Mouse (Mus musculus) liver, embryonic 15.5 days (tissue): Measurements from ENCODE around the gene Tpm4. TPM values are rescaled to one million over a fixed set of nuclear protein-coding genes. Genes with fewer than 3 reads are reported as not detected.
A peak's percentile ranks its signal among the peaks of the same experiment; 100 is the strongest.

Source experiments
- ATAC-seq: fragments of 200-750 bp; cut with Nextera tagmentation; 2 replicates; pipeline ENCODE4 v1.8.0; 2017; ENCODE audit warnings: moderate number of reproducible peaks, mild to moderate bottlenecking, moderate library complexity; ENCODE audit not compliant: insufficient read depth
- H3K27ac ChIP-seq: fragments of 300-500 bp; sonication (generic); replicated peaks from 2 replicates; pipeline ENCODE4 v1.5.1; 2015; ENCODE audit warnings: mild to moderate bottlenecking, inconsistent platforms
- H3K27me3 ChIP-seq: fragments of 300-500 bp; sonication (generic); 2 replicates; pipeline ENCODE4 v1.6.1; 2015; ENCODE audit warnings: mild to moderate bottlenecking, inconsistent platforms
- H3K36me3 ChIP-seq: fragments of 300-500 bp; sonication (generic); replicated peaks from 2 replicates; pipeline ENCODE4 v1.6.1; 2015; ENCODE audit warnings: moderate library complexity, mild to moderate bottlenecking, inconsistent platforms
- H3K4me1 ChIP-seq: fragments of 300-500 bp; sonication (generic); replicated peaks from 2 replicates; pipeline ENCODE4 v1.6.1; 2015; ENCODE audit warnings: inconsistent platforms
- H3K4me2 ChIP-seq: fragments of 300-500 bp; sonication (generic); 2 replicates; pipeline ENCODE4 v1.6.1; 2015; ENCODE audit warnings: moderate library complexity, mild to moderate bottlenecking, inconsistent platforms
- H3K4me3 ChIP-seq: fragments of 300-500 bp; sonication (generic); replicated peaks from 2 replicates; pipeline ENCODE4 v1.5.1; 2015; ENCODE audit warnings: mild to moderate bottlenecking, inconsistent platforms
- H3K9ac ChIP-seq: fragments of 300-500 bp; sonication (generic); 2 replicates; pipeline ENCODE4 v1.6.1; 2015; ENCODE audit warnings: moderate library complexity, mild to moderate bottlenecking, inconsistent platforms
- H3K9me3 ChIP-seq: fragments of 300-500 bp; sonication (generic); replicated peaks from 2 replicates; pipeline ENCODE4 v1.6.1; 2016; ENCODE audit warnings: inconsistent platforms
- whole genome bisulfite sequencing: fragments of 180-500 bp; shearing (Covaris S2); methylation state at CpG from one replicate; pipeline ENCODE4 v1.1.7; 2015; ENCODE audit warnings: mixed read lengths; ENCODE audit not compliant: insufficient replicate concordance; 5-methylcytosine and 5-hydroxymethylcytosine counted together
- polyA plus RNA-seq: library from polyadenylated mRNA; unstranded; fragments of >200 nt; fragmentation: Nextera tagmentation; extraction: Ambion mirVana; gene quantifications from 2 replicates; pipeline ENCODE4 v1.2.1, GENCODE M21; 2015

Tpm4 gene
- polyA plus RNA-seq, 1 experiment from 2014 or later = 80.7 TPM

- peak overlapping the region; percentile 90 for H3K27ac ChIP-seq
- ATAC-seq = no peak
- H3K36me3 ChIP-seq = peaks cover 18% of the 10 kb centered on the region
- H3K4me2 ChIP-seq = peak overlapping the region; percentile 92
- no peaks in the 10 kb centered on the region for H3K9me3 ChIP-seq
- WGBS = 28% methylated on average over 3 of the region's 3 CpGs
- peak overlapping the region; percentile 55 for H3K9ac ChIP-seq
- H3K4me3 ChIP-seq = peak overlapping the region; percentile 81
- H3K4me1 ChIP-seq = peaks cover 64% of the 10 kb centered on the region
- no peaks in the 10 kb centered on the region for H3K27me3 ChIP-seq
These were observed 25.2 kb downstream of the Tpm4 start for GRCm38 (mm10) chr8:72160007-72160406.

- ATAC-seq = peak; percentile 98
- H3K4me3 ChIP-seq = peak within 1 kb of the TSS; percentile 81
- peaks cover 27% of the 10 kb centered on the region for H3K36me3 ChIP-seq
- peak within 1 kb of the TSS; percentile 88 for H3K9ac ChIP-seq
- peak within 1 kb of the TSS; percentile 90 for H3K27ac ChIP-seq
- peaks cover 64% of the 10 kb centered on the region for H3K4me1 ChIP-seq
- no peaks in the 10 kb centered on the region for H3K9me3 ChIP-seq
- H3K27me3 ChIP-seq = no peaks in the 10 kb centered on the region
- H3K4me2 ChIP-seq = peak within 1 kb of the TSS; percentile 92
- under 1% methylated on average over 82 of the region's 82 CpGs for WGBS
These were observed 26.2 kb downstream of the Tpm4 start, which contains the start of gene Rab8a for GRCm38 (mm10) chr8:72160707-72161697. Gene Rab8a, plus strand, starts transcription at chr8:72161200.

GRCm38 (mm10) chr8:72162821-72163220, 28.0 kb downstream of the Tpm4 start:
- H3K4me3 ChIP-seq = peak overlapping the region; percentile 81
- H3K27ac ChIP-seq = no peak overlapping the region
- H3K27me3 ChIP-seq = no peaks in the 10 kb centered on the region
- no peak for ATAC-seq
- H3K4me2 ChIP-seq = peak overlapping the region; percentile 92
- H3K9me3 ChIP-seq = no peaks in the 10 kb centered on the region
- peaks cover 49% of the 10 kb centered on the region for H3K4me1 ChIP-seq
- 0 out of 2 replicates have a peak overlapping the region, but pooled peaks have one; percentile 4 for H3K9ac ChIP-seq
- peaks cover 26% of the 10 kb centered on the region for H3K36me3 ChIP-seq

GRCm38 (mm10) chr8:72169098-72169668, 34.4 kb downstream of the Tpm4 start:
- Histone ChIP-seq H3K4me3 (no peak overlapping the region), H3K36me3 (peaks cover 84% of the 10 kb centered on the region), H3K4me2 (no peak overlapping the region; the same call in 1 of the 2 replicates), H3K27me3 (no peaks in the 10 kb centered on the region), H3K9ac (no peak overlapping the region), H3K27ac (peak overlapping the region; percentile 43), H3K9me3 (no peaks in the 10 kb centered on the region), H3K4me1 (peaks cover 22% of the 10 kb centered on the region)
- WGBS = 52% methylated on average over 3 of the region's 3 CpGs
- no peak for ATAC-seq

GRCm38 (mm10) chr8:72169681-72170249, 35.0 kb downstream of the Tpm4 start:
- H3K27ac ChIP-seq = peak overlapping the region; percentile 43; the same call in 1 of the 2 replicates
- no peak overlapping the region for H3K4me2 ChIP-seq
- no peak overlapping the region for H3K9ac ChIP-seq
- no peaks in the 10 kb centered on the region for H3K9me3 ChIP-seq
- H3K27me3 ChIP-seq = no peaks in the 10 kb centered on the region
- 62% methylated on average over 3 of the region's 3 CpGs for WGBS
- H3K4me3 ChIP-seq = no peak overlapping the region
- ATAC-seq = peak; percentile 67
- peaks cover 22% of the 10 kb centered on the region for H3K4me1 ChIP-seq
- peaks cover 84% of the 10 kb centered on the region for H3K36me3 ChIP-seq

GRCm38 (mm10) chr8:72177346-72177925, 42.7 kb downstream of the Tpm4 start:
- Histone ChIP-seq H3K9ac (no peak overlapping the region), H3K27me3 (no peaks in the 10 kb centered on the region), H3K4me1 (no peaks in the 10 kb centered on the region), H3K27ac (no peak overlapping the region), H3K4me2 (no peak overlapping the region), H3K36me3 (peaks cover 99% of the 10 kb centered on the region), H3K4me3 (no peak overlapping the region), H3K9me3 (no peaks in the 10 kb centered on the region)
- WGBS = 56% methylated on average over 5 of the region's 5 CpGs
- no peak for ATAC-seq

- Histone ChIP-seq H3K36me3 (peaks cover 36% of the 10 kb centered on the region), H3K27ac (peak overlapping the region; percentile 51; the same call in 1 of the 2 replicates), H3K9ac (no peak overlapping the region), H3K4me1 (0 out of 2 replicates have a peak, but pooled peaks cover 5% of the 10 kb centered on the region), H3K27me3 (no peaks in the 10 kb centered on the region), H3K4me2 (no peak overlapping the region), H3K9me3 (no peaks in the 10 kb centered on the region), H3K4me3 (no peak overlapping the region)
- no peak for ATAC-seq
- 53% methylated on average over 2 of the region's 2 CpGs for WGBS
These were observed 48.9 kb downstream of the Tpm4 start for GRCm38 (mm10) chr8:72183554-72184202.

- ATAC-seq = no peak
- Histone ChIP-seq H3K9me3 (no peaks in the 10 kb centered on the region), H3K9ac (no peak overlapping the region), H3K4me1 (0 out of 2 replicates have a peak, but pooled peaks cover 5% of the 10 kb centered on the region), H3K4me3 (no peak overlapping the region), H3K36me3 (no peaks in the 10 kb centered on the region), H3K27ac (no peak overlapping the region), H3K4me2 (no peak overlapping the region), H3K27me3 (no peaks in the 10 kb centered on the region)
- WGBS = 69% methylated on average over 2 of the region's 2 CpGs
These were observed 53.1 kb downstream of the Tpm4 start for GRCm38 (mm10) chr8:72187793-72188331.

- ATAC-seq = no peak
- peak within 1 kb of the TSS; percentile 3; the same call in 1 of the 2 replicates for H3K4me3 ChIP-seq
These were observed 54.8 kb downstream of the Tpm4 start, which contains the start of gene Hsh2d for GRCm38 (mm10) chr8:72189417-72190214. Gene Hsh2d, plus strand, starts transcription at chr8:72189638.

More at GRCm38 (mm10) chr8:72189417-72190214, 54.8 kb downstream of the Tpm4 start, which contains the start of gene Hsh2d:
- Histone ChIP-seq H3K36me3 (no peaks in the 10 kb centered on the region), H3K27me3 (no peaks in the 10 kb centered on the region), H3K9me3 (no peaks in the 10 kb centered on the region), H3K27ac (no peak within 1 kb of the TSS), H3K4me1 (no peaks in the 10 kb centered on the region), H3K9ac (0 out of 2 replicates have a peak within 1 kb of the TSS, but pooled peaks have one; percentile 4), H3K4me2 (peak within 1 kb of the TSS; percentile 8; the same call in 1 of the 2 replicates)
- 50% methylated on average over 12 of the region's 12 CpGs for WGBS
